Mouse (Mus musculus) embryonic facial prominence, embryonic 12.5 days (tissue): ENCODE measurements around the gene Tedc1. TPM values are rescaled to one million over a fixed set of nuclear protein-coding genes. Genes with fewer than 3 reads are reported as not detected.

ENCODE experiments used
- ATAC-seq: fragments of 200-750 bp; cut with Nextera tagmentation; 2 replicates; pipeline ENCODE4 v1.8.0; 2017; ENCODE audit not compliant: insufficient number of reproducible peaks, insufficient read depth, low FRiP score, low TSS enrichment
- H3K27ac ChIP-seq: fragments of 300-500 bp; sonication (generic); 2 replicates; pipeline ENCODE4 v1.5.1; 2016; ENCODE audit warnings: mild to moderate bottlenecking
- H3K27me3 ChIP-seq: fragments of 300-500 bp; sonication (generic); 2 replicates; pipeline ENCODE4 v1.6.1; 2016; ENCODE audit warnings: mild to moderate bottlenecking, moderate library complexity
- H3K36me3 ChIP-seq: fragments of 300-500 bp; sonication (generic); 2 replicates; pipeline ENCODE4 v1.6.1; 2016; ENCODE audit warnings: mild to moderate bottlenecking
- H3K4me1 ChIP-seq: fragments of 300-500 bp; sonication (generic); 2 replicates; pipeline ENCODE4 v1.6.1; 2016
- H3K4me2 ChIP-seq: fragments of 300-500 bp; sonication (generic); replicated peaks from 2 replicates; pipeline ENCODE4 v1.6.1; 2016; ENCODE audit warnings: mild to moderate bottlenecking, moderate library complexity
- H3K4me3 ChIP-seq: fragments of 300-500 bp; sonication (generic); 2 replicates; pipeline ENCODE4 v1.5.1; 2016; ENCODE audit warnings: mild to moderate bottlenecking
- H3K9ac ChIP-seq: fragments of 300-500 bp; sonication (generic); 2 replicates; pipeline ENCODE4 v1.6.1; 2016; ENCODE audit warnings: mild to moderate bottlenecking, moderate library complexity
- H3K9me3 ChIP-seq: fragments of 300-500 bp; sonication (generic); 2 replicates; pipeline ENCODE4 v1.6.1; 2016; ENCODE audit warnings: mild to moderate bottlenecking, moderate library complexity
- WGBS: fragments of 180-500 bp; shearing (Covaris S2); methylation state at CpG from one replicate; pipeline ENCODE4 v1.1.7; 2016; 5-methylcytosine and 5-hydroxymethylcytosine counted together
- polyA plus RNA-seq: library from polyadenylated mRNA; unstranded; fragments of >200 nt; fragmentation: Nextera tagmentation; extraction: Ambion mirVana; gene quantifications from 2 replicates; pipeline ENCODE4 v1.2.1, GENCODE M21; 2016

The Tedc1 gene
- polyA plus RNA-seq, 1 experiment from 2014 or later = 49.7 TPM

DNA sequence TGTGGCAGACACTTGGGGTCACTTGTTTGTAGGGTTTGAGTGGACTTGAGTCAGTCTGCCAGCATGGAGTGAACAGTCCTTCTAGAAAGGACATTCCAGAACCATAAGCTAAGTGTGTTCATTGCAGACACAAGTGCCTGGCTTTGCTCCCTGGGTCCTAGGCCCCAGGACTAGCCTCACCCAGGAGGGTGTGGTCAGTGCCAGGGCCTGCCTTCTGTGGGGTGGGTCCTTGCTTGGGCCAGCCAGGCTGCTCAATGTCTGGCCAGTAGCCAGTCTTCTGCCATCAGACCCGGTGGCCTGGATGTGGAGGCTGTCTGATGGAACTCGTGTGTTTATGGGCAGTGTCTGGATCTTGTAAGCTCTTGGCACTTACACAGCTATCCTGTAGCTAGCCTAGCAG, 23.7 kb upstream of the Tedc1 start:
- H3K27me3 ChIP-seq = no peaks in the 10 kb centered on the region
- H3K4me3 ChIP-seq = no peak overlapping the region
- H3K36me3 ChIP-seq = peaks cover 100% of the 10 kb centered on the region

GRCm38 (mm10) chr12:113133260-113133659, 23.0 kb upstream of the Tedc1 start:
- peaks cover 100% of the 10 kb centered on the region for H3K36me3 ChIP-seq
- no peaks in the 10 kb centered on the region for H3K4me1 ChIP-seq
- no peak overlapping the region for H3K27ac ChIP-seq
- 93% methylated on average over 9 of the region's 9 CpGs for WGBS
- no peak overlapping the region for H3K4me3 ChIP-seq
- no peak for ATAC-seq
- H3K27me3 ChIP-seq = no peaks in the 10 kb centered on the region
- no peak overlapping the region for H3K9ac ChIP-seq
- H3K9me3 ChIP-seq = no peaks in the 10 kb centered on the region
- no peak overlapping the region for H3K4me2 ChIP-seq

More for the DNA sequence above, 23.7 kb upstream of the Tedc1 start:
- no peak overlapping the region for H3K4me2 ChIP-seq
- ATAC-seq = no peak
- 88% methylated on average over 2 of the region's 2 CpGs for WGBS
- H3K27ac ChIP-seq = no peak overlapping the region
- H3K4me1 ChIP-seq = no peaks in the 10 kb centered on the region
- H3K9me3 ChIP-seq = no peaks in the 10 kb centered on the region
- no peak overlapping the region for H3K9ac ChIP-seq

DNA sequence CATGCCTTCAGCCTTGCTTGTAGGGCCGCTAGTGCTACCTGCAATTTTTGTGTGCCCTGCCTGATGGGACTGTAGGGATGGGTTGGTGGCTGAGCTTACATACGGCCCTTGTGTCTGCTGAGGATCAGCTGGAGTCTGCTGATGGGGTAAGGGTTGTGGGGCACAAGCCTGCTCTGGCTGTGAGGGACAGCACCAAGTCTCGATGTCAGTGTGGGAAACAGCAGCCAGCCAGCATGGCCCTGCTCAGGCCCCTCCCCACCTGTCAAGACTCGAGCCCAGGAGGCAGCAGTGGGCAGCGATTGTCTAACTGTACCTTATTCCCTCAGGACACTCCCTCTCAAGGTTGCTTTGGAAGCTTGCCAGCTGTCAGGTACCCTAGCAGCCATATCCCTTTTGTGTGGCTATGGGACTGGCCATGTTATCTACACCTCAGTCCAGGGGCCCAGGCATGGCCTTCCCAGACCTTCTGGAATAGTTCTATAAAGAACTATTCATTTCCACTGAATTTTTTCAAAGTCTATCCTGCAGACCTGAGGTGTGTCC, 22.3 kb upstream of the Tedc1 start:
- no peak overlapping the region for H3K9ac ChIP-seq
- H3K4me3 ChIP-seq = no peak overlapping the region
- no peaks in the 10 kb centered on the region for H3K9me3 ChIP-seq
- no peaks in the 10 kb centered on the region for H3K27me3 ChIP-seq
- no peak for ATAC-seq
- no peak overlapping the region for H3K4me2 ChIP-seq
- 73% methylated on average over 5 of the region's 5 CpGs for WGBS
- H3K36me3 ChIP-seq = peaks cover 97% of the 10 kb centered on the region
- peaks cover 5% of the 10 kb centered on the region for H3K4me1 ChIP-seq
- no peak overlapping the region for H3K27ac ChIP-seq

GRCm38 (mm10) chr12:113134502-113134901, 21.7 kb upstream of the Tedc1 start:
- Histone ChIP-seq H3K4me1 (peaks cover 11% of the 10 kb centered on the region), H3K4me2 (no peak overlapping the region), H3K27me3 (0 out of 2 replicates have a peak, but pooled peaks cover 2% of the 10 kb centered on the region), H3K9me3 (no peaks in the 10 kb centered on the region), H3K36me3 (peaks cover 92% of the 10 kb centered on the region), H3K9ac (no peak overlapping the region), H3K27ac (no peak overlapping the region), H3K4me3 (no peak overlapping the region)
- no peak for ATAC-seq
- WGBS = 93% methylated on average over 4 of the region's 4 CpGs

GRCm38 (mm10) chr12:113135401-113135800, 20.8 kb upstream of the Tedc1 start:
- H3K4me3 ChIP-seq = no peak overlapping the region
- peaks cover 83% of the 10 kb centered on the region for H3K36me3 ChIP-seq
- 93% methylated on average over 7 of the region's 7 CpGs for WGBS
- no peak for ATAC-seq
- H3K27ac ChIP-seq = no peak overlapping the region
- H3K4me1 ChIP-seq = peaks cover 14% of the 10 kb centered on the region
- no peaks in the 10 kb centered on the region for H3K9me3 ChIP-seq
- no peak overlapping the region for H3K4me2 ChIP-seq
- H3K9ac ChIP-seq = no peak overlapping the region
- peaks cover 6% of the 10 kb centered on the region; the same call in 1 of the 2 replicates for H3K27me3 ChIP-seq

- H3K36me3 ChIP-seq = peaks cover 71% of the 10 kb centered on the region
- WGBS = 83% methylated on average over 17 of the region's 17 CpGs
- ATAC-seq = no peak
These were observed 19.7 kb upstream of the Tedc1 start for GRCm38 (mm10) chr12:113136492-113137020.

GRCm38 (mm10) chr12:113137260-113138213, 18.7 kb upstream of the Tedc1 start:
- ATAC-seq = no peak
- peaks cover 61% of the 10 kb centered on the region for H3K36me3 ChIP-seq
- no peak overlapping the region for H3K4me3 ChIP-seq
- 85% methylated on average over 18 of the region's 18 CpGs for WGBS
- no peak overlapping the region for H3K27ac ChIP-seq
- no peak overlapping the region for H3K9ac ChIP-seq
- peaks cover 20% of the 10 kb centered on the region for H3K4me1 ChIP-seq
- H3K4me2 ChIP-seq = no peak overlapping the region
- peaks cover 27% of the 10 kb centered on the region for H3K27me3 ChIP-seq
- H3K9me3 ChIP-seq = no peaks in the 10 kb centered on the region

More at GRCm38 (mm10) chr12:113136492-113137020, 19.7 kb upstream of the Tedc1 start:
- Histone ChIP-seq H3K9ac (no peak overlapping the region), H3K4me3 (no peak overlapping the region), H3K27ac (no peak overlapping the region), H3K9me3 (no peaks in the 10 kb centered on the region), H3K4me2 (no peak overlapping the region), H3K27me3 (peaks cover 18% of the 10 kb centered on the region), H3K4me1 (peaks cover 14% of the 10 kb centered on the region)

DNA sequence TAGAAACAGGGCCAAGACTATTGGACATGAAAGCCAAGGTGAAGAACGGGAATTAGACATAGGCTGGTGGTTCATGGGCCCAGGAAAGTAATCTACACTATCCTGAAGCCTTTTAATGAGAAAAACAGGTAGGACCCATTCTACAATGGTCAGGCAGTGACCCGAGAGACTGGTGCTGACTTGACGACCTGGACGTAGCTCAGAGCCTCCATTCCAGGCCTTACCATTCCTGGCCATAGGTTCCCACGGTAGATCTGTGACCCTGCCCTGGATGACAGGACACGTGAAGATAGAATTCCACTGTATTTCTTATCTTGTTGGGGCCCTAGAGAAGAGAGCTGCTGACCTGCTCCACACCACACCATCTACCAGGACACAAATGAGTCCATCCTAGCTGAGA, 17.9 kb upstream of the Tedc1 start:
- Histone ChIP-seq H3K4me2 (no peak overlapping the region), H3K27me3 (peaks cover 32% of the 10 kb centered on the region), H3K9ac (no peak overlapping the region), H3K4me3 (no peak overlapping the region), H3K36me3 (peaks cover 54% of the 10 kb centered on the region), H3K4me1 (peaks cover 25% of the 10 kb centered on the region), H3K9me3 (no peaks in the 10 kb centered on the region), H3K27ac (no peak overlapping the region)
- 73% methylated on average over 6 of the region's 6 CpGs for WGBS
- no peak for ATAC-seq

DNA sequence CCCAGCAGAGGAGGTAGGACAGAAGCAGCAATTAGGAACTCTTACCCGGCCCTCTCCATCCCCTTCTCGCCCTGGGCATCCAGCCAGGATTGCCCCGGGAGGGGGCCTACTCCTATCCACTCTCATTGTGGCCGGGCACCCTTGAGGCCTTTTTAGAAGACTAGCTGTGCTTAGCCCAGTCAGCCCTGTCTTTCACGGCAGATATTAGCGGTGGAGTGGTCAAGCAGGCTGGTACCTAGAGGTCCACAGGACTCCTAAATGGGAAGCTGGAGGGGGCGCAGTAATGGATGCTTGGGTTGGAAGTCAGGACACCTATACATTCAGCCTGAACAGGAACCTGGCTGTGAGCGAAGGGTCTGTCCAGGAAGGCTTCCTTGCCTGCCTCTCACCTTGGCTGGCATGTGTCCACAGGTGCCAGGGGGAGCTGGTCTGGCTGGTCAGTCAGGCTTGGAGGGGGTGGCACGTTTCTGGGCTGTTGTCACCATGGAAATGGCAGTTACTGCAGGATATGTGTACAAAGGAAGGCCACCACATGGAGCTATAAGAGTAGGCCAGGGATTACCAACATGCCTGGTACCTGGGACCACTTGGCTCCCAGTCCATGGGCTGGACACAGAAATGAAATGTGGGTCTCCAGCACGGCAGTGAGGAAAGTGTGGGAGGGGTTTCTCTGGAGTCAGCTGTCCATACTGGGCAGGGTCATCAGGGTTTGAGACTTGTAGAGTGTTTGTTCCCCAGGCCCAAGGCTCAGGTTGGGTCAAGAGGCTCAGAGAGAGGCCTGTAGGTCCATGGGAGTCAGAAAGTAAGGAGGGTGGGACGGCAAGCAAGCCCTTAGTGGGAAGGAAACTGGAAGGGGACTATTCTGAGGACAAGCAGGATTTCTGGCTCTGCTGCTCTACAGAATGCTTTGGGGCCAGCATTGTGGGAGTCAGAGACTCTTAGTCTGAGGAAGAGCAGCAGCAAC, 17.0 kb upstream of the Tedc1 start:
- no peak for ATAC-seq
- Histone ChIP-seq H3K27ac (0 out of 2 replicates have a peak overlapping the region, but pooled peaks have one; percentile 25), H3K4me1 (peaks cover 25% of the 10 kb centered on the region)

DNA sequence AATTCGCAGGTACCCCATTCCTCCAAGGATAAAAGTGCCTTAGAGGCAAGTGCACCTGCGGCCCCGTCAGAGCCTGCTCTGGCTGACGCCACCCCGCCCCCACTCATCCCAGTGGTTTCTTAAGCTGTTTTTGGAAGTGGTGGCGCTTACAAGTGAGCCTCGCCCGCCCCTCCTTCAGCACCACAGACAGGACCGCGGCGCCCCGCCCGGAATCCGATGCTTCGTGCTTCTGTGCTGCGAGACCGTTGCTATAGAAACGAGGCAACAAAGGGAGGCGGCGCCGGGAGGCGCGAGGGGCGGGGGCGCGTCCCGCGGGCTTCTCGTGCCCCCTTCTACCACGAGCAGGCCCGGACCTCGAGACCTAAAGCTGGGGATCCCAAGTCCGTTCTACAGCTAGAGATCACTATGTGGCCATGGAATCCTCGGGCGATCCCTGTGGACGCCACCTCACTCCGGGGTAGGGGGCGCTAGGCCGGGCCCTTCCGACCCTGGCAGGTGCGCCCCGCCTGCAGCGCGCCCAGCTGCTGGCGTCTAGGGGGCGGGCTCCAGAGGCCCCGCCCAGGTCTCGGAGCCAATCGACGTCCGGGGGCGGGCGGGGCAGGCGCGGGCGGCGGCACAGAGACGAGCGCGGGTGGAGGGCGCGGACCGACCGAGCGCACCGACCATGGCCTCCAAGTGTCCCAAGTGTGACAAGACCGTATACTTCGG, 16.2 kb upstream of the Tedc1 start, which contains the start of gene Crip2:
Crip2 (plus strand) TSS at position 329 of the 708 bp plus-strand sequence.
- Histone ChIP-seq H3K27ac (0 out of 2 replicates have a peak within 1 kb of the TSS, but pooled peaks have one; percentile 25), H3K36me3 (peaks cover 36% of the 10 kb centered on the region), H3K27me3 (peaks cover 35% of the 10 kb centered on the region), H3K4me2 (peak within 1 kb of the TSS; percentile 61), H3K4me3 (peak within 1 kb of the TSS; percentile 44), H3K9ac (peak within 1 kb of the TSS; percentile 48; the same call in 1 of the 2 replicates), H3K4me1 (peaks cover 25% of the 10 kb centered on the region), H3K9me3 (no peaks in the 10 kb centered on the region)
- under 1% methylated on average over 68 of the region's 68 CpGs for WGBS
- peak; percentile 71 for ATAC-seq

More for the DNA sequence above, 17.0 kb upstream of the Tedc1 start:
- Histone ChIP-seq H3K4me2 (peak overlapping the region; percentile 61), H3K4me3 (peak overlapping the region; percentile 44; the same call in 1 of the 2 replicates), H3K9me3 (no peaks in the 10 kb centered on the region), H3K9ac (no peak overlapping the region), H3K27me3 (peaks cover 35% of the 10 kb centered on the region), H3K36me3 (peaks cover 45% of the 10 kb centered on the region)
- 43% methylated on average over 11 of the region's 11 CpGs for WGBS
